Mouse (Mus musculus): ENCODE data around the gene Ski. TPM values are rescaled to one million over a fixed set of nuclear protein-coding genes. Genes with fewer than 3 reads are reported as not detected.

Gene Ski
- polyA plus RNA-seq, 1 experiment from 2014 or later, result 13.3 TPM

- TF ChIP-seq CTCF (IDR thresholded peaks at IDR 0.05; ENCODE audit: low read depth), result peak; percentile 37; the same call in 1 of the 2 replicates
- 54% methylated on average over 12 of the region's 12 CpGs for WGBS
- H3K9ac ChIP-seq (ENCODE audit: low read depth, low read length), result no peak overlapping the region
- H3K4me1 ChIP-seq (replicated peaks; ENCODE audit: control insufficient read depth, insufficient read depth, low read length), result peaks cover 38% of the 10 kb centered on the region
- peak overlapping the region; percentile 41 for H3K4me2 ChIP-seq (replicated peaks; ENCODE audit: low read depth)
- no peaks in the 10 kb centered on the region for H3K9me3 ChIP-seq (ENCODE audit: control insufficient read depth)
- no peaks in the 10 kb centered on the region for H3K27me3 ChIP-seq (replicated peaks; ENCODE audit: control insufficient read depth, insufficient read depth, low read length)
- H3K27ac ChIP-seq (ENCODE audit: low read depth, low read length), result no peak overlapping the region; the same call in 1 of the 2 replicates
- peaks cover 3% of the 10 kb centered on the region; the same call in 1 of the 2 replicates for H3K36me3 ChIP-seq (ENCODE audit: control insufficient read depth, insufficient read depth)
- no peak for ATAC-seq
- no peak overlapping the region for H3K4me3 ChIP-seq (ENCODE audit: low read depth, low read length)
Measured at GRCm38 (mm10) chr4:155215773-155216630, 6.4 kb downstream of the Ski start.

- Histone ChIP-seq H3K9ac (ENCODE audit: low read depth, low read length) (no peak overlapping the region), H3K36me3 (ENCODE audit: control insufficient read depth, insufficient read depth) (peaks cover 6% of the 10 kb centered on the region; the same call in 1 of the 2 replicates), H3K4me2 (replicated peaks; ENCODE audit: low read depth) (peak overlapping the region; percentile 41), H3K9me3 (ENCODE audit: control insufficient read depth) (no peaks in the 10 kb centered on the region), H3K4me1 (replicated peaks; ENCODE audit: control insufficient read depth, insufficient read depth, low read length) (peaks cover 38% of the 10 kb centered on the region), H3K4me3 (ENCODE audit: low read depth, low read length) (no peak overlapping the region), H3K27me3 (replicated peaks; ENCODE audit: control insufficient read depth, insufficient read depth, low read length) (no peaks in the 10 kb centered on the region), H3K27ac (ENCODE audit: low read depth, low read length) (no peak overlapping the region)
- no peak for TF ChIP-seq CTCF (IDR thresholded peaks at IDR 0.05; ENCODE audit: low read depth)
- no peak for ATAC-seq
- 45% methylated on average over 9 of the region's 9 CpGs for WGBS
Measured at GRCm38 (mm10) chr4:155215203-155215602, 7.2 kb downstream of the Ski start.

GRCm38 (mm10) chr4:155214793-155215192 lies 7.6 kb downstream of the Ski start:
- no peak overlapping the region for H3K4me3 ChIP-seq (ENCODE audit: low read depth, low read length)
- H3K4me2 ChIP-seq (replicated peaks; ENCODE audit: low read depth), result peak overlapping the region; percentile 25; the same call in 1 of the 2 replicates
- WGBS, result 57% methylated on average over 10 of the region's 10 CpGs
- no peak overlapping the region for H3K27ac ChIP-seq (ENCODE audit: low read depth, low read length)
- no peaks in the 10 kb centered on the region for H3K27me3 ChIP-seq (replicated peaks; ENCODE audit: control insufficient read depth, insufficient read depth, low read length)
- H3K9me3 ChIP-seq (ENCODE audit: control insufficient read depth), result no peaks in the 10 kb centered on the region
- ATAC-seq, result no peak
- no peak overlapping the region; the same call in 1 of the 2 replicates for H3K9ac ChIP-seq (ENCODE audit: low read depth, low read length)
- peaks cover 38% of the 10 kb centered on the region for H3K4me1 ChIP-seq (replicated peaks; ENCODE audit: control insufficient read depth, insufficient read depth, low read length)
- H3K36me3 ChIP-seq (ENCODE audit: control insufficient read depth, insufficient read depth), result peaks cover 6% of the 10 kb centered on the region; the same call in 1 of the 2 replicates
- TF ChIP-seq CTCF (IDR thresholded peaks at IDR 0.05; ENCODE audit: low read depth), result no peak

- H3K36me3 ChIP-seq (ENCODE audit: control insufficient read depth, insufficient read depth), result peaks cover 6% of the 10 kb centered on the region; the same call in 1 of the 2 replicates
- WGBS, result 64% methylated on average over 6 of the region's 6 CpGs
- H3K27ac ChIP-seq (ENCODE audit: low read depth, low read length), result no peak overlapping the region
Measured at GRCm38 (mm10) chr4:155214188-155214587, 8.2 kb downstream of the Ski start.

GRCm38 (mm10) chr4:155213752-155214054 lies 8.7 kb downstream of the Ski start:
- peak; percentile 25; the same call in 1 of the 2 replicates for ATAC-seq
- Histone ChIP-seq H3K27ac (ENCODE audit: low read depth, low read length) (no peak overlapping the region), H3K4me2 (replicated peaks; ENCODE audit: low read depth) (0 out of 2 replicates have a peak overlapping the region, but pooled peaks have one; percentile 17), H3K9ac (ENCODE audit: low read depth, low read length) (no peak overlapping the region), H3K4me3 (ENCODE audit: low read depth, low read length) (no peak overlapping the region), H3K9me3 (ENCODE audit: control insufficient read depth) (no peaks in the 10 kb centered on the region), H3K36me3 (ENCODE audit: control insufficient read depth, insufficient read depth) (peaks cover 6% of the 10 kb centered on the region; the same call in 1 of the 2 replicates), H3K4me1 (replicated peaks; ENCODE audit: control insufficient read depth, insufficient read depth, low read length) (peaks cover 32% of the 10 kb centered on the region), H3K27me3 (replicated peaks; ENCODE audit: control insufficient read depth, insufficient read depth, low read length) (no peaks in the 10 kb centered on the region)
- WGBS, result 42% methylated on average over 6 of the region's 6 CpGs
- TF ChIP-seq CTCF (IDR thresholded peaks at IDR 0.05; ENCODE audit: low read depth), result no peak

More at GRCm38 (mm10) chr4:155214188-155214587, 8.2 kb downstream of the Ski start:
- H3K4me2 ChIP-seq (replicated peaks; ENCODE audit: low read depth), result peak overlapping the region; percentile 25; the same call in 1 of the 2 replicates
- H3K4me1 ChIP-seq (replicated peaks; ENCODE audit: control insufficient read depth, insufficient read depth, low read length), result peaks cover 37% of the 10 kb centered on the region
- H3K4me3 ChIP-seq (ENCODE audit: low read depth, low read length), result no peak overlapping the region
- no peaks in the 10 kb centered on the region for H3K9me3 ChIP-seq (ENCODE audit: control insufficient read depth)
- H3K9ac ChIP-seq (ENCODE audit: low read depth, low read length), result no peak overlapping the region
- no peaks in the 10 kb centered on the region for H3K27me3 ChIP-seq (replicated peaks; ENCODE audit: control insufficient read depth, insufficient read depth, low read length)
- ATAC-seq, result no peak
- TF ChIP-seq CTCF (IDR thresholded peaks at IDR 0.05; ENCODE audit: low read depth), result no peak

- no peak overlapping the region for H3K4me3 ChIP-seq (ENCODE audit: low read depth, low read length)
- peak; percentile 39 for TF ChIP-seq CTCF (IDR thresholded peaks at IDR 0.05; ENCODE audit: low read depth)
- H3K27me3 ChIP-seq (replicated peaks; ENCODE audit: control insufficient read depth, insufficient read depth, low read length), result no peaks in the 10 kb centered on the region
- H3K9ac ChIP-seq (ENCODE audit: low read depth, low read length), result no peak overlapping the region
- H3K9me3 ChIP-seq (ENCODE audit: control insufficient read depth), result no peaks in the 10 kb centered on the region
- 0 out of 2 replicates have a peak overlapping the region, but pooled peaks have one; percentile 17 for H3K4me2 ChIP-seq (replicated peaks; ENCODE audit: low read depth)
- no peak for ATAC-seq
- peaks cover 6% of the 10 kb centered on the region; the same call in 1 of the 2 replicates for H3K36me3 ChIP-seq (ENCODE audit: control insufficient read depth, insufficient read depth)
- peaks cover 33% of the 10 kb centered on the region for H3K4me1 ChIP-seq (replicated peaks; ENCODE audit: control insufficient read depth, insufficient read depth, low read length)
- no peak overlapping the region for H3K27ac ChIP-seq (ENCODE audit: low read depth, low read length)
- WGBS, result 58% methylated on average over 9 of the region's 9 CpGs
Measured at GRCm38 (mm10) chr4:155213052-155213751, 9.2 kb downstream of the Ski start.

Data from intestine, postnatal 0 days (tissue).